Mouse (Mus musculus) CD4-positive, CD25-positive, alpha-beta regulatory T cell, adult 4 months (primary cell): Measurements from ENCODE around the gene Zfp189. TPM values are rescaled to one million over a fixed set of nuclear protein-coding genes. Genes with fewer than 3 reads are reported as not detected.
A peak's percentile ranks its signal among the peaks of the same experiment; 100 is the strongest.
"Not testable (repeated sequence)": the region's sequence is repeated elsewhere in the genome, so short reads cannot be mapped to it uniquely, and the experiment has no call there.

Experiments used
- ATAC-seq: one replicate; pipeline ENCODE4 v1.8.0; 2017
- polyA plus RNA-seq, 2 experiments: library from polyadenylated mRNA; unstranded; fragments of 100-300 nt; shearing (Covaris generic); gene quantifications; one replicate each; pipeline ENCODE4 v1.2.1; 2017

The Zfp189 gene
- polyA plus RNA-seq, result 1 to 10 TPM; 3.3 to 4.0 TPM

- ATAC-seq, result peak; percentile 99
Measured at GRCm38 (mm10) chr4:49520572-49521340, at the start of gene Zfp189, which contains the start of gene Mrpl50. Zfp189 (plus strand) TSS chr4:49521176. Mrpl50 (minus strand) TSS chr4:49521093.

GRCm38 (mm10) chr4:49473435-49474100, 47.4 kb upstream of the Zfp189 start, which contains the start of gene Acnat1:
Acnat1 (minus strand) TSS chr4:49473912.
- ATAC-seq, result no peak

GRCm38 (mm10) chr4:49474583-49474982, 46.4 kb upstream of the Zfp189 start:
- ATAC-seq, result no peak

GRCm38 (mm10) chr4:49478118-49478877, 42.7 kb upstream of the Zfp189 start:
- no peak for ATAC-seq

GRCm38 (mm10) chr4:49479035-49479434, 41.9 kb upstream of the Zfp189 start:
- not testable (repeated sequence) for ATAC-seq

- no peak for ATAC-seq
Measured at GRCm38 (mm10) chr4:49480104-49480760, 40.7 kb upstream of the Zfp189 start.

- ATAC-seq, result no peak
Measured at GRCm38 (mm10) chr4:49480896-49481295, 40.1 kb upstream of the Zfp189 start.

GRCm38 (mm10) chr4:49485442-49485841, 35.5 kb upstream of the Zfp189 start:
- no peak for ATAC-seq

GRCm38 (mm10) chr4:49485934-49486650, 34.9 kb upstream of the Zfp189 start:
- not testable (repeated sequence) for ATAC-seq

- ATAC-seq, result no peak
Measured at GRCm38 (mm10) chr4:49503563-49503962, 17.4 kb upstream of the Zfp189 start.

DNA sequence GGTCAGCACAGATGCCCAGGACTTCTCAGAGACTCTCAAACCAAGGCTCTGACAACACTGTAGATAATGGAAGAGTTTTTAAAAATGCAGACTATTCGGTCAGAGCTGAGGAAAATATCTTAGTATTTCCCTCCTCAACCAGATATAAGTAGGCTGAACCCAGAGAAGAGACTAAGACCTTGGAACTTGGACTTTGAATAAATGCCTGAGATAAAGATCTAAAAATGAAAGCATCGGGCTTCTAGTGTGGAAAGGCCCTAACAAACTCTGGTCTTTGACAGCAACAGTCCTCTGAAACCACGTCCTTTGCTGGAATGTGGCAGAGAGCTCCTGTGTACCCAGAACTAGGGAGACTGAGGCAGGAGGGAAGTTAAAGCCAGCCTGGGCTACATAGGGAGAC, 14.6 kb upstream of the Zfp189 start, which contains the start of gene Baat:
TSS of gene Baat (minus strand) at position 172 of the 400 bp plus-strand sequence.
- no peak for ATAC-seq

DNA sequence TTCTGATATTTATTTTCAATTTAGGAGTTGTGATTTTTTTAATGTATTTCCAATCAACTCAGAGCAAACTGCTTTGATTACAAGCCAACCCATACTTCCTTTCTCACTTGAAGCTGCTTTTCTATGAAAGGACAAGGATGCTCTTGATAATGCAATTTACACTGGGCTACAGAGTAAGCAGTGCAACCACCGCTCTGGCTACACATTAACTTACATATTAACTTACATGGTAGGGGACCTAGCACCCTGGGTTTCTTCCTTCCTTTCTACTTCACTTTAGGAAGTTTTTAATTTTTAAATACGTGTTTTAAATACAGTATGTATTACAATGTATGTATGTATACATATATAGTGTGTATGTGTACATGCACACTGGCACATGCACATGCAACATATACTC, 11.8 kb upstream of the Zfp189 start:
- ATAC-seq, result no peak

DNA sequence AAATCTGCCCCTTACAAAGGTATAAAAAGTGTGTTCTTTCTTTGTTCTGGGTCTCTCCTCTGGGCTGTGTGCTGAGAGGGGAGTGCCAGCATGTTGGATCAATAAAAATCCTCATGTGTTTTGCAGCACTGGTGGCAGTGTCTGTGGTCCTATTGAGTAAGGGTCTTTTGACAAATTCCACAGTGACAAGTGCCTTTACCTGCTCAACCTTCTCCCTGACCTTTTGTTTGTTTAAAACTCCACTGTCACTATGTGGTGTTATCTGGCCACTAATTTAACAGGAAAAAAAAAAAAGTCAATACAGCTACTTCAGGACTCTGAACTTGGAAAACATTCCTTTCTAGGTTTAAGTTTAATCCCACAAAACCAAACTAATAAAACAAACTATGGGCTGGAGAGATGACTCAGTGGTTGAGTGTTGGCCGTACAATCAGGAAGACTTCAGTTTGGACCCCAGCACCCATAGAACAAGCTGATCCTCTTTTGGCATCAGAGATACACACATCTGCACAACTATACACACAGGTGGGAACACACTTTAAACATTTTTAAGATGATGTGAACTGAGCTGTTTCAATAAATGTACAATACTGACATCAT, 10.6 kb upstream of the Zfp189 start:
- not testable (repeated sequence) for ATAC-seq

DNA sequence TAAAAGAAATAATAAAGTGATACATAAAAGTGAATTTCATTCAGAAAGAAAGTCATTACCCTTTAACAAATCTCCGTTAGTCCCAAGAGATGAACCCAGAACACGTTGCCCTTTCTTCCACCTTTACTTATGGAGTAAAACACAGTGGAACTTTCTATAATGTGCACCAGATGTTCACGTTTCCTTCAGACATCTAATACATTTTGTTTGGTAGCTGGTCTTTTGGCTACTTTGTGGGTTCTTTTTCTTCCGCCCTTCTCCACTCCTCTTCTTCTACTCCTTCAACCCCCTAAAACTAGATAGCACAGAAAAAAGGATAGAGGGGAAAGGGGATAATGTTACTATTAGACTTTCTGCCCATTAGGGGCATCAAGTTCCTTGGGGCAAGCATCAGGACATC, 8.3 kb upstream of the Zfp189 start:
- ATAC-seq, result no peak

- ATAC-seq, result no peak
Measured at GRCm38 (mm10) chr4:49514441-49514840, 6.5 kb upstream of the Zfp189 start.

DNA sequence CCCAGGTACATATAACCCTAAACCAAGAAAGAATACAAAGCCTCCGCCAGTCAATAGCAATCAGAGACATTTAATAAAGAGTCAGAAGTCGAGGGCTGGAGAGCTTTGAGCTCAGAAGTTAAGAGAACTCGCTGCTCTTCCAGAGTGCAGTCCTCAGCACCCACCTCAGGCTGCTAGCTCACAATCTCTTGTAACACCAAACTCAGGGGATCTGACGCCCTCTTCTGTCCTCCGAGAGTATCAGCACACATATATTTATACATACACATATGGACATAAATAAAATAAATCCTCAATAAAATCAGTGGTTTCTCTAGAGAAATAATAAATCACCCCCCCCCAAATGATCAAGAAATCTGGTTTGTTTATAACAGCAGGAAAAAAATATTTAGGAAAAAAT, 1.5 kb upstream of the Zfp189 start:
- ATAC-seq, result no peak

DNA sequence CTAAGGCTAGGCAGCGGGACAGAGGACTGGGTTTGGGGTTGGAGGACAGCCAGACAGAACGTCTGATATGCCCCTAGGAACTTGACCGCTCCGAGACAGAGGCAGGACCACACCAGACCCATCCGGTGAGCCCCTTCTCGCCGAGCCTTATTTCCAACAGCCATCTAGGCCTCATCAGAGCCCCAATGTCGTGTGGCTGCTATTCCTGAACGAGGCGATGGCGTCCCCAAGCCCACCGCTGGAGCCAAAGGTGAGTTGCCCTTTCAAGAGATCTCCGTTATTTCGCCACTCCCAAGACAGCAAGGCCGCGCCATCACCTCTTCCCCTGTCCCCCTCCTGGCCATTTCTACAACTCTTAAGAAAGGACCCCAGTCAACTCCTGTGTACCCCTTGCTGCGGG, 370 bp downstream of the Zfp189 start:
- peak; percentile 6 for ATAC-seq

DNA sequence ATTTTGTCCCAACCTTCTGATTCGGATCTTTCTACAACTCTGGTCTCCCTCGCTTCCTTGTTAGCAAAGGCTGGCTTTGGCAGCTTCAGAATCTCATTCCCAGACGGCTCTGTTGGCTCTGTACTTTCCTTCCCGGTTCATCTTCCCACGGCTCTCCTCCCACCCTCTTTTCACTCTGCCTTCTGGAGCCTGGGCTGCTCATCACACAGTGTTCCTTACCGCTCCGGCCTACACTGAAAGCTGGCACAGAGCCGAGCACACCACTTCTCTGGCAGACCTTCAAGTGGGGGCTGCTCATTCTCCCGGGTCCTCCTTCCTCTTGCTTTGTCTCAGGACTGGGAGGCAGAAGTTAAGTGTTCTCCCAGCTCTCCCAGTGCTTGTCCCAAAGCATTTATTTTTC, 1.6 kb downstream of the Zfp189 start:
- ATAC-seq, result no peak

DNA sequence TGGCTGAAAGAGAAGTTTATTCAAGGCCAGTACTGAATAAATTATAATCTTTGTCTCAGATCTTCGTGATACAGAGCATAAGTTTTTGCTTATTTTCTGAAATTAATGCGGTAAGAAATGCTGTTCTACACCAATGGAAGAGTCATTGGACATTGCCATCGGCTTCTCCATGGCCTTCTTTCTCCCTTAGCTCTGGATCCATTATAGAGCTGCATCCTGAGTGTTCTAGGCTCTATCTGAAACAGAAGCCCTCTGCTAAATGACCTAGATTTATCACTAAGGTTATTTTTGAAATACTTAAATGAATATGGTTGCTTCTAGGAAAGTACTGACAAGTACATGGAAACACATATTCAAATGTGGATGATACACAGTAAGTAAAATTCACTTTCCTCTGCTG, 14.1 kb downstream of the Zfp189 start:
- ATAC-seq, result no peak

- ATAC-seq, result no peak
Measured at GRCm38 (mm10) chr4:49535675-49536294, 14.8 kb downstream of the Zfp189 start.

- no peak for ATAC-seq
Measured at GRCm38 (mm10) chr4:49536671-49537070, 15.7 kb downstream of the Zfp189 start.
